Mouse (Mus musculus): ENCODE data around the gene A930033H14Rik. TPM values are rescaled to one million over a fixed set of nuclear protein-coding genes. Genes with fewer than 3 reads are reported as not detected.

A930033H14Rik gene
- polyA plus RNA-seq, 1 experiment from 2014 or later = 1.1 TPM

DNA sequence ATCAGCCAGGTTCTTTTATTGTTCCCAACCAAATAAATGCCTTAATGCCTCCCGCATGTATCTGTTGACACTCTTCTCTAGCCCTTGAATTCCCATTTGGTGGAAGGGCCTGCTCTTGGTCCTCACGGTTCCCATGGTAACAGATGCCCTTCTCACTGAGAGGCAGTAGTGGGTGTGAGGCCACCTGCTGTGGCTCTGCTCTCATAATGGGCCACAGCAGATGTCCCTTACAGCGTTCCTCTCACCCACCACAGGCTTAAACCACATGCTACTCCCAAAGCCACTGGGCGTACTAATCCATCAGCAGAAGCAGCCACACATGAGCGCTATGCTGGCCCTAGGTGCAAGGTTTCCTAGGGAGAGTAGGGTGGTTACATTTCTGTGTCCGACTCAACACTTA lies 25.4 kb upstream of the A930033H14Rik start:
- H3K4me2 ChIP-seq (ENCODE audit: low read length) = no peak overlapping the region
- no peak overlapping the region for H3K9ac ChIP-seq (replicated peaks; ENCODE audit: low read depth, low read length)
- 0 out of 2 replicates have a peak, but pooled peaks cover 3% of the 10 kb centered on the region for H3K4me1 ChIP-seq (replicated peaks; ENCODE audit: control insufficient read depth, insufficient read depth, low read length)
- H3K9me3 ChIP-seq (ENCODE audit: control insufficient read depth, low read length) = peaks cover 4% of the 10 kb centered on the region; the same call in 1 of the 2 replicates
- peak; percentile 52; the same call in 1 of the 2 replicates for ATAC-seq
- 50% methylated on average over 6 of the region's 6 CpGs for WGBS
- H3K4me3 ChIP-seq (replicated peaks; ENCODE audit: low read length) = no peak overlapping the region
- no peaks in the 10 kb centered on the region for H3K36me3 ChIP-seq (ENCODE audit: control insufficient read depth, insufficient read depth)
- no peaks in the 10 kb centered on the region for H3K27me3 ChIP-seq (replicated peaks; ENCODE audit: control insufficient read depth, insufficient read depth, low read length)
- no peak overlapping the region for H3K27ac ChIP-seq (ENCODE audit: low read length)

DNA sequence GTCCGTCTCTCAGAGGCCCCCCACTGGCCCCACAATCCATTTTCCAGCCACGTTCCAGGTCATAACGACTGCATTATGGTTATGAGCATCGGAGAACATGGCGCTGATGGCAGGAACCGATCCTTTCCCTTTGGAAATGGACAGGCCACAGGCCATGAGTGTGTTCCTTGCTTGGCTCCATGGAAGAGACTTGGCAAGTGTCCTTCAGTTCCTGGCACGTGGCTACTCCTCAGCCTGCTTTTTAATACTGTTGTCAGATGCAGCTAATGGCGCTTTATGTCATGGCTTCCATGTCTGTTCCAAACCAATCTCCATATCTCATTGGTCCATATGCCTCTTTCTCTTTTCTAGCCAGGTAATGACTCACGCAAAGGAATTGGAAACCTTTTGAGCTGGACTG lies 24.9 kb upstream of the A930033H14Rik start:
- Histone ChIP-seq H3K9me3 (ENCODE audit: control insufficient read depth, low read length) (peaks cover 4% of the 10 kb centered on the region; the same call in 1 of the 2 replicates), H3K4me3 (replicated peaks; ENCODE audit: low read length) (no peak overlapping the region), H3K36me3 (ENCODE audit: control insufficient read depth, insufficient read depth) (no peaks in the 10 kb centered on the region), H3K27ac (ENCODE audit: low read length) (no peak overlapping the region), H3K9ac (replicated peaks; ENCODE audit: low read depth, low read length) (no peak overlapping the region), H3K4me1 (replicated peaks; ENCODE audit: control insufficient read depth, insufficient read depth, low read length) (0 out of 2 replicates have a peak, but pooled peaks cover 3% of the 10 kb centered on the region), H3K4me2 (ENCODE audit: low read length) (no peak overlapping the region), H3K27me3 (replicated peaks; ENCODE audit: control insufficient read depth, insufficient read depth, low read length) (no peaks in the 10 kb centered on the region)
- ATAC-seq = no peak
- 89% methylated on average over 9 of the region's 9 CpGs for WGBS

DNA sequence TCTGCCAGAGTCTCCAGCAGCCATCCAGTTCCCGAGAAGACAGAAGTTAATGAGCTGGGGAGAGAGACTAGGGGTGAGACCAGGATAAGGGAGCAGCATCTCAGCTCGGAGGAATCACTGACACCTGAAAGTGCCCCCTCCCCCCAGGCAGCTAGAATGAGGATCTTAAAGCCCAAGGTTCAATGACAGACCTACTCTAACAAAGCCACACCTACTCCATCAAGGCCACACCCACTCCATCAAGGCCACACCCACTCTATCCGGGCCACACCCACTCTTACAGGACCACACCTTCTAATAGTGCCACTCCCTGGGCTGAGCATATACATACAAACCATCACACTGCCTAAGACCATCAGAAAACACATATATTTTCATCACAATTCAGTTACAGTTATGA lies 24.3 kb upstream of the A930033H14Rik start:
- H3K4me2 ChIP-seq (ENCODE audit: low read length) = no peak overlapping the region
- 0 out of 2 replicates have a peak, but pooled peaks cover 3% of the 10 kb centered on the region for H3K4me1 ChIP-seq (replicated peaks; ENCODE audit: control insufficient read depth, insufficient read depth, low read length)
- peaks cover 4% of the 10 kb centered on the region; the same call in 1 of the 2 replicates for H3K9me3 ChIP-seq (ENCODE audit: control insufficient read depth, low read length)
- H3K36me3 ChIP-seq (ENCODE audit: control insufficient read depth, insufficient read depth) = no peaks in the 10 kb centered on the region
- no peak overlapping the region for H3K4me3 ChIP-seq (replicated peaks; ENCODE audit: low read length)
- no peak for ATAC-seq
- no peak overlapping the region for H3K9ac ChIP-seq (replicated peaks; ENCODE audit: low read depth, low read length)
- H3K27ac ChIP-seq (ENCODE audit: low read length) = no peak overlapping the region
- WGBS = 81% methylated on average over 3 of the region's 3 CpGs
- no peaks in the 10 kb centered on the region for H3K27me3 ChIP-seq (replicated peaks; ENCODE audit: control insufficient read depth, insufficient read depth, low read length)

DNA sequence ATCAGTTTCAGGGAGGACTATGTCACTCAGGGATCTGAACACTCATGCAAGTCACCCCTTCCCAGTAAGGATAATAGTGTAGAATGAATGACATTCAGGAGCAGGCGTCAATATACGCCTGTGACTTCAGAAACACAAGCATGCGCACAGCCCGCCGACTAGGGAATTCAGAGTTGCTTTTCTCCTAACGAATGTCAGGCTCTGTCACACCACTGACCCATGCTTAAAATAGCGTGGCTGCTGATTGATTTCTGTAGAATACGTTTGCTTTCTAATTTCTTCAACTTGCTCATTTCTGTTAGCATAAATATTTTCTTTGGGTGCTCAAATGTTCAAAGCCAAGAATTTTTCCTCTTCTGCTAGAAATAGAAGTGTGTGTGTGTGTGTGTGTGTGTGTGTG lies 13.1 kb upstream of the A930033H14Rik start:
- 75% methylated on average over 8 of the region's 8 CpGs for WGBS
- ATAC-seq = no peak

DNA sequence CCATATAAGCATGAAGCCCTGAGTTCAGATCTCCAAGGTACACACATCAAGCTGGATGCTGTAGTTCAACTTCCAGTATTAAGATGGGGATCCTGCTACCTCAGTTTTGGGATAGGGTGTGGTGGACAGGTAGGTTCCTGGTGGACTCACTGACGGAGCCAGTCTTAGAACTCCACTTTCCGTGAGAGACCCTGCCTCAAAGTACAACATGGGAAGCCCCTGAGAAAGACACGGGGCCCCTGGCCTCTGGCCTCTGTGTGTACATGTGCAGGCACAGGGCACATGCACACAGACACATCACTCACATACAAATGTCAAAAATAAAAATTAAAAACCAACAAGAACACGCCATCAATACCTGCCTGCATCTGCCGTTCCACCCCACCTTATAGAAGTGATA lies 12.6 kb upstream of the A930033H14Rik start:
- WGBS = 99% methylated on average over 5 of the region's 5 CpGs
- no peak for ATAC-seq
- no peak overlapping the region for H3K4me2 ChIP-seq (ENCODE audit: low read length)

More for the DNA sequence above, 13.1 kb upstream of the A930033H14Rik start:
- no peak overlapping the region for H3K27ac ChIP-seq (ENCODE audit: low read length)
- H3K9me3 ChIP-seq (ENCODE audit: control insufficient read depth, low read length) = no peaks in the 10 kb centered on the region
- no peak overlapping the region for H3K4me2 ChIP-seq (ENCODE audit: low read length)
- H3K4me1 ChIP-seq (replicated peaks; ENCODE audit: control insufficient read depth, insufficient read depth, low read length) = no peaks in the 10 kb centered on the region
- H3K4me3 ChIP-seq (replicated peaks; ENCODE audit: low read length) = no peak overlapping the region
- H3K27me3 ChIP-seq (replicated peaks; ENCODE audit: control insufficient read depth, insufficient read depth, low read length) = no peaks in the 10 kb centered on the region
- H3K36me3 ChIP-seq (ENCODE audit: control insufficient read depth, insufficient read depth) = no peaks in the 10 kb centered on the region
- no peak overlapping the region for H3K9ac ChIP-seq (replicated peaks; ENCODE audit: low read depth, low read length)

DNA sequence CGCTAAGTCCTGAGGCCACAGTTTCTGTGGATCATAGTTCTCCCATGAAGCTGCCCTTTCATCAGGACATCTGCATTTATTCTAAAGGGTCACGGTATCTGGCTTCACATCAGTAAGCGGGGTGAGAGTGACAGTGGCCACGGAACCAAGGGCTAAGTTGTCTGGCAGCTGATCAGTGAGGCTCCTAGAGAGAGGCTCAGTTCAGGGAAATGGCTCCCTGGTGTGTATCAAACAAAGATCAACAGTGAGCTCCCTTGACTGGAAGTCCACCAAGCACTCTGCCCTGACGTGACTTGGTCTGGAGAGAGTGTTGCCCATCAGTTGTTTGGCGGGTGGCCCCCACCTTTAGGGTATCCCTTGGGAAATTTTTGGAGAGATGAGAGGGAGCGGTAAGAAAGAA lies 11.4 kb upstream of the A930033H14Rik start:
- WGBS = 66% methylated on average over 7 of the region's 7 CpGs
- no peaks in the 10 kb centered on the region for H3K9me3 ChIP-seq (ENCODE audit: control insufficient read depth, low read length)
- H3K4me2 ChIP-seq (ENCODE audit: low read length) = no peak overlapping the region
- no peaks in the 10 kb centered on the region for H3K27me3 ChIP-seq (replicated peaks; ENCODE audit: control insufficient read depth, insufficient read depth, low read length)
- no peak overlapping the region for H3K4me3 ChIP-seq (replicated peaks; ENCODE audit: low read length)
- no peaks in the 10 kb centered on the region for H3K4me1 ChIP-seq (replicated peaks; ENCODE audit: control insufficient read depth, insufficient read depth, low read length)
- no peak for ATAC-seq
- H3K27ac ChIP-seq (ENCODE audit: low read length) = no peak overlapping the region
- no peaks in the 10 kb centered on the region for H3K36me3 ChIP-seq (ENCODE audit: control insufficient read depth, insufficient read depth)
- H3K9ac ChIP-seq (replicated peaks; ENCODE audit: low read depth, low read length) = no peak overlapping the region

More for the DNA sequence above, 12.6 kb upstream of the A930033H14Rik start:
- Histone ChIP-seq H3K9me3 (ENCODE audit: control insufficient read depth, low read length) (no peaks in the 10 kb centered on the region), H3K27ac (ENCODE audit: low read length) (no peak overlapping the region), H3K9ac (replicated peaks; ENCODE audit: low read depth, low read length) (no peak overlapping the region), H3K4me1 (replicated peaks; ENCODE audit: control insufficient read depth, insufficient read depth, low read length) (no peaks in the 10 kb centered on the region), H3K27me3 (replicated peaks; ENCODE audit: control insufficient read depth, insufficient read depth, low read length) (no peaks in the 10 kb centered on the region), H3K4me3 (replicated peaks; ENCODE audit: low read length) (no peak overlapping the region), H3K36me3 (ENCODE audit: control insufficient read depth, insufficient read depth) (no peaks in the 10 kb centered on the region)

DNA sequence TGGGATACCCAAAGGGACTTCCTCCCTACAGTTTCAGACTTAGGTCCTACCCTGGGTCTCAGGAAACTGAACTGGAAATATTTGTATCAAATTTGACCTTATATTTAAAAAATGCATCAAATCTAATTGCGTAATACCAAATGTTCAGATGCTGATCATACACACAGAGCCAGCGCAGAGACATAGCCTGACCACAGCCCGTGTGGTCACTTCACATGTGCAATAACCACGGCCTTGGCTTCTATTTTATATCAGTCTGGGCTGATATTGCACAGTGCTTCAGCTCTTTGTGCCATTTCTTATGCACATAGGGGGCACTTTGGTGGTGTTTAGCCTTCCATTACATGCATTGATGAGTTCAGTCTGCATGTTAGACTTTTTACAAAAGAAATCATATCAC lies 10.3 kb upstream of the A930033H14Rik start:
- no peak overlapping the region for H3K9ac ChIP-seq (replicated peaks; ENCODE audit: low read depth, low read length)
- no peaks in the 10 kb centered on the region for H3K27me3 ChIP-seq (replicated peaks; ENCODE audit: control insufficient read depth, insufficient read depth, low read length)
- no peaks in the 10 kb centered on the region for H3K4me1 ChIP-seq (replicated peaks; ENCODE audit: control insufficient read depth, insufficient read depth, low read length)
- no peak for ATAC-seq
- H3K36me3 ChIP-seq (ENCODE audit: control insufficient read depth, insufficient read depth) = no peaks in the 10 kb centered on the region; the same call in 1 of the 2 replicates
- no peak overlapping the region for H3K4me3 ChIP-seq (replicated peaks; ENCODE audit: low read length)
- WGBS = 92% methylated on average over 4 of the region's 4 CpGs
- no peak overlapping the region for H3K27ac ChIP-seq (ENCODE audit: low read length)
- no peaks in the 10 kb centered on the region for H3K9me3 ChIP-seq (ENCODE audit: control insufficient read depth, low read length)
- no peak overlapping the region for H3K4me2 ChIP-seq (ENCODE audit: low read length)

DNA sequence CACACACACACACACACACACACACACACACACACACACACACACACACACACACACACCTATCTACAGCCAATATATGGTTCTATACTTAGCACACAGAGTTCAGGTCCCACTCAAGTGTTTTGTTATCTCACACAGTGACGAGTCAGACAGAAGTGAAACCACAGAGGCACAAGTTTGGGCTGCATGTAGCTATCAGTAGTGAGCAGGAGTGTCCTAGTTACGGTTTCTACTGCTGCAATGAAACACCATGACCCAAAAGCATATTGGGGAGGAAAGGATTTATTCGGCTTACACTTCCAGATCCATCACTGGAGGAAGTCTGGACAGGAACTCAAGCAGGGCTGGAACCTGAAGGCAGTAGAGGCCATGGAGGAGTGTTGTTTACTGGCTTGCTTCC lies 9.1 kb upstream of the A930033H14Rik start:
- H3K27me3 ChIP-seq (replicated peaks; ENCODE audit: control insufficient read depth, insufficient read depth, low read length) = no peaks in the 10 kb centered on the region
- H3K27ac ChIP-seq (ENCODE audit: low read length) = no peak overlapping the region
- H3K9ac ChIP-seq (replicated peaks; ENCODE audit: low read depth, low read length) = no peak overlapping the region
- no peaks in the 10 kb centered on the region for H3K9me3 ChIP-seq (ENCODE audit: control insufficient read depth, low read length)
- H3K4me3 ChIP-seq (replicated peaks; ENCODE audit: low read length) = no peak overlapping the region
- H3K4me2 ChIP-seq (ENCODE audit: low read length) = no peak overlapping the region
- no peaks in the 10 kb centered on the region; the same call in 1 of the 2 replicates for H3K36me3 ChIP-seq (ENCODE audit: control insufficient read depth, insufficient read depth)
- 92% methylated on average over 3 of the region's 3 CpGs for WGBS
- H3K4me1 ChIP-seq (replicated peaks; ENCODE audit: control insufficient read depth, insufficient read depth, low read length) = no peaks in the 10 kb centered on the region
- ATAC-seq = no peak

DNA sequence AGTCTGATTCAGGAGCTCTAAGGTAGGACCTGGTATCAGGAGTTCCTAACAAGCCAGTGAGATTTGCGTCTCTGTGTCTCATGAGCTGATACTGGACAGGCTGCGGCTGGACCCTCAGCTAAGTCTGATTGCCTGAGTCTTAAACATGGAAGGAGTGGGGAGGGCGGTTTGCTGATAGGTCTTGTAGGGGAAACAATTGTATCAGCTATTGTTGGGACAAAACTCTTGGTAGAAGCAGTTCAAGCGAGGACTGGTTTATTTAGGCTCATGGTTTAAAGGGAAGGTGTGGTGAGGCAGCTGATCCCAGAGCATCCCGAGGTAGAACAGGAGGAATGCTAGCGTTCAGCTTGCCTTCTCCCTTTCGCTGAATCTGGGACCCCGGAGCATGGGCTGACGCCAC lies 8.2 kb upstream of the A930033H14Rik start:
- H3K4me3 ChIP-seq (replicated peaks; ENCODE audit: low read length) = no peak overlapping the region
- no peak overlapping the region for H3K9ac ChIP-seq (replicated peaks; ENCODE audit: low read depth, low read length)
- no peaks in the 10 kb centered on the region for H3K4me1 ChIP-seq (replicated peaks; ENCODE audit: control insufficient read depth, insufficient read depth, low read length)
- ATAC-seq = no peak
- no peaks in the 10 kb centered on the region for H3K9me3 ChIP-seq (ENCODE audit: control insufficient read depth, low read length)
- H3K27me3 ChIP-seq (replicated peaks; ENCODE audit: control insufficient read depth, insufficient read depth, low read length) = no peaks in the 10 kb centered on the region
- no peaks in the 10 kb centered on the region; the same call in 1 of the 2 replicates for H3K36me3 ChIP-seq (ENCODE audit: control insufficient read depth, insufficient read depth)
- H3K27ac ChIP-seq (ENCODE audit: low read length) = no peak overlapping the region
- 94% methylated on average over 9 of the region's 9 CpGs for WGBS
- no peak overlapping the region for H3K4me2 ChIP-seq (ENCODE audit: low read length)

DNA sequence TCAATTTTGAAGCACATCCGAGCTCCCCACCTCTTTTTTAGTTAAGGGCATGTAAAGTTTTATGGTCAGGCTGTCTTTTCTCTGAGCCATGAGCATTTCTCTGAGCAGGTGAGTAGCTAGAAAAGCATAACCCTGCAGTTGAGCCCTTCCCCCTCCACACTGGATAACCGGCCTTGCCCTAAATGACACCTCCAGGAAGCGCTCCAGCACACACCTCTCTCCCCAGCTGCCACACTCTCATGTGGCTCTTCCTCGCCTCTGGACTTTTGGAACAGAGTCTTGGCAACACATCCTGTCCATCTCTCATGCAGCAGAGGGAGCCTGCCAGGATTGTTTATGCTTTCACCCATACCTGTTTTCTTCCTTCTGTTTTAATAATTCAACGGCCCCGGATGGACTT lies 7.4 kb upstream of the A930033H14Rik start:
- Histone ChIP-seq H3K9ac (replicated peaks; ENCODE audit: low read depth, low read length) (no peak overlapping the region), H3K36me3 (ENCODE audit: control insufficient read depth, insufficient read depth) (no peaks in the 10 kb centered on the region; the same call in 1 of the 2 replicates), H3K4me1 (replicated peaks; ENCODE audit: control insufficient read depth, insufficient read depth, low read length) (no peaks in the 10 kb centered on the region), H3K4me3 (replicated peaks; ENCODE audit: low read length) (no peak overlapping the region), H3K9me3 (ENCODE audit: control insufficient read depth, low read length) (no peaks in the 10 kb centered on the region), H3K4me2 (ENCODE audit: low read length) (no peak overlapping the region), H3K27me3 (replicated peaks; ENCODE audit: control insufficient read depth, insufficient read depth, low read length) (no peaks in the 10 kb centered on the region), H3K27ac (ENCODE audit: low read length) (no peak overlapping the region)
- no peak for ATAC-seq
- 95% methylated on average over 6 of the region's 6 CpGs for WGBS
